Comparison of ENCODE assay signal across 12 mouse cellular contexts in the genomic region with DNA sequence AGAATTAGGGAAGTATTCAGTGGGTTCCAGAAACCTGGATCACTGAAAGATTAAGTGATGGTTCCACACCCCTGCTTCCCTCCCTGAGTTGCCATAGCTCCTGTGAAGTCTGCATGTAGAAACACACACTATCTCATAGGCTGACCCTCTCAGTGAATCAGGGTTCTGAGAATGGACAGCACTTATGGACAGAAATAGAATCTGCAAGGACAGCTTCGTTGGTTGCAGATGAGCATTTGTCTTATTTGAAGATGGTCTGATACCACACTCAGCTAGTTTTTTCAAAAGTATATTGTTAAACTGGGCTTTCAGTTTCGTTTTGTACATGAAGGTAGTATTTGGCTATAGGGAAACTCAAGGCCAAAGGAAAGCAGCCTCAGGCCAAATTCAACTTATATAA. TPM values are rescaled to one million over a fixed set of nuclear protein-coding genes. Genes with fewer than 3 reads are reported as not detected.
DNase-seq lines count a peak whose midpoint lies in the region; ATAC-seq and TF ChIP-seq lines count a peak whose summit lies in the region.
"Had no signal": no experiment of that assay in that cellular context is flagged by ENCODE, and none has a peak within 500 bp of the region (broad histone marks: within the 10 kb centered on the region; RNA-seq: fewer than 3 reads in every experiment).

No protein-coding gene starts in this region.

- TF ChIP-seq CTCF in stomach, postnatal 0 days (IDR thresholded peaks at IDR 0.05; ENCODE audit: low read depth), result no peak

- TF ChIP-seq EP300 in stomach, postnatal 0 days (optimal IDR thresholded peaks at IDR 0.05), result no peak

- peaks cover 8% of the 10 kb centered on the region for H3K4me1 ChIP-seq in heart, embryonic 15.5 days (replicated peaks)
- no peaks in the 10 kb centered on the region for H3K4me1 ChIP-seq in stomach, embryonic 16.5 days (ENCODE audit: control insufficient read depth, insufficient read depth, low read length)
- H3K4me1 ChIP-seq in stomach, postnatal 0 days (replicated peaks; ENCODE audit: control insufficient read depth, insufficient read depth), result no peaks in the 10 kb centered on the region

- no peaks in the 10 kb centered on the region for H3K27me3 ChIP-seq in heart, embryonic 15.5 days
- H3K27me3 ChIP-seq in stomach, embryonic 16.5 days (ENCODE audit: control insufficient read depth, insufficient read depth, low read length), result no peaks in the 10 kb centered on the region
- H3K27me3 ChIP-seq in stomach, postnatal 0 days (ENCODE audit: control insufficient read depth, insufficient read depth, low read length), result no peaks in the 10 kb centered on the region

- H3K9ac ChIP-seq in heart, embryonic 15.5 days, result no peak overlapping the region
- no peak overlapping the region for H3K9ac ChIP-seq in stomach, embryonic 16.5 days (ENCODE audit: low read length)
- H3K9ac ChIP-seq in stomach, postnatal 0 days (ENCODE audit: low read length), result no peak overlapping the region

- intact Hi-C loops in heart, postnatal 36 days (cut with DNase I), result no loop called here

- no peak for ATAC-seq in heart, embryonic 15.5 days (replicated peaks; ENCODE audit: insufficient number of reproducible peaks, insufficient read depth, low FRiP score, low read depth)
- ATAC-seq in stomach, embryonic 16.5 days (ENCODE audit: insufficient read depth, low FRiP score), result no peak
- no peak for ATAC-seq in stomach, postnatal 0 days (ENCODE audit: low FRiP score, low TSS enrichment)
- peak; percentile 23 for ATAC-seq in inflammation-experienced regulatory T-cells, adult 6 months

- no peak for DNase-seq in heart, postnatal 36 days
- no peak for DNase-seq in stomach, postnatal 0 days (ENCODE audit: low spot score)
- no peak for DNase-seq in frontal cortex, postnatal 14 days (ENCODE audit: low spot score in 2 of 2)
- DNase-seq in testis, postnatal 10 days (ENCODE audit: low spot score), result no peak
- no peak for DNase-seq in right cerebral cortex, adult 2 months (ENCODE audit: low spot score in 2 of 2)
- DNase-seq: kidney, adult 8-10 months; layer of hippocampus, postnatal 36 days; right cerebral cortex, postnatal 14 days had no signal

- peak overlapping the region; percentile 79; the same call in 1 of the 2 replicates for H3K4me3 ChIP-seq in heart, embryonic 15.5 days
- H3K4me3 ChIP-seq in stomach, embryonic 16.5 days (replicated peaks; ENCODE audit: low read length), result no peak overlapping the region
- H3K4me3 ChIP-seq in stomach, postnatal 0 days (ENCODE audit: low read depth, low read length), result no peak overlapping the region

- no peaks in the 10 kb centered on the region for H3K9me3 ChIP-seq in heart, embryonic 15.5 days (replicated peaks)
- no peaks in the 10 kb centered on the region for H3K9me3 ChIP-seq in stomach, embryonic 16.5 days (replicated peaks; ENCODE audit: control insufficient read depth, low read length)
- H3K9me3 ChIP-seq in stomach, postnatal 0 days (ENCODE audit: control insufficient read depth, low read length), result no peaks in the 10 kb centered on the region

- 51% methylated on average over 2 of the region's 2 CpGs for WGBS in heart, embryonic 15.5 days
- WGBS in stomach, embryonic 16.5 days, result 76% methylated on average over 2 of the region's 2 CpGs
- WGBS in stomach, postnatal 0 days, result 69% methylated on average over 2 of the region's 2 CpGs

- H3K27ac ChIP-seq in heart, embryonic 15.5 days, result no peak overlapping the region
- H3K27ac ChIP-seq in stomach, embryonic 16.5 days (ENCODE audit: low read length), result no peak overlapping the region
- no peak overlapping the region for H3K27ac ChIP-seq in stomach, postnatal 0 days (replicated peaks)

- H3K36me3 ChIP-seq in heart, embryonic 15.5 days, result no peaks in the 10 kb centered on the region
- 0 out of 2 replicates have a peak, but pooled peaks cover 3% of the 10 kb centered on the region for H3K36me3 ChIP-seq in stomach, embryonic 16.5 days (ENCODE audit: control insufficient read depth, insufficient read depth, low read length)
- no peaks in the 10 kb centered on the region for H3K36me3 ChIP-seq in stomach, postnatal 0 days (ENCODE audit: control insufficient read depth, insufficient read depth, low read length)

- peak overlapping the region; percentile 83 for H3K4me2 ChIP-seq in heart, embryonic 15.5 days
- H3K4me2 ChIP-seq in stomach, embryonic 16.5 days (ENCODE audit: low read depth, low read length), result peak overlapping the region; percentile 82; the same call in 1 of the 2 replicates
- H3K4me2 ChIP-seq in stomach, postnatal 0 days (replicated peaks; ENCODE audit: low read depth), result no peak overlapping the region

RNA-seq across cellular contexts. Expression of a gene that starts 1.2 kb away (rescaled TPM):
- 14.4 and 18.0 TPM in 2 replicates for polyA plus RNA-seq in heart, embryonic 15.5 days (2015; fragmentation: Nextera tagmentation; extraction: Ambion mirVana)
- total RNA-seq in heart, postnatal 36 days (2021), result 1 to 10 TPM; 6.9 to 8.0 TPM
- polyA plus RNA-seq in stomach, embryonic 16.5 days (2015; fragmentation: Nextera tagmentation; extraction: Ambion mirVana), result 15.5 and 18.4 TPM in 2 replicates
- polyA plus RNA-seq in stomach, postnatal 0 days (2015; fragmentation: Nextera tagmentation; extraction: Ambion mirVana), result 7.3 and 8.0 TPM in 2 replicates
- polyA plus RNA-seq in inflammation-experienced regulatory T-cells, adult 6 months (2017; shearing (Covaris generic)), result 100 to 1,000 TPM; 157 to 202 (median 161) TPM

RNA-seq across cellular contexts. Expression of a gene that starts 9.2 kb away (rescaled TPM):
- polyA plus RNA-seq in heart, embryonic 15.5 days (2015; fragmentation: Nextera tagmentation; extraction: Ambion mirVana), result 0.19 and 0.58 TPM in 2 replicates
- total RNA-seq in heart, postnatal 36 days (2021), result under 1 TPM in 1 of 2 experiments, not detected in 1; 0.27 TPM
- polyA plus RNA-seq in stomach, embryonic 16.5 days (2015; fragmentation: Nextera tagmentation; extraction: Ambion mirVana), result 1.8 and 2.5 TPM in 2 replicates
- polyA plus RNA-seq in stomach, postnatal 0 days (2015; fragmentation: Nextera tagmentation; extraction: Ambion mirVana), result 0.15 and 0.25 TPM in 2 replicates
- 1 to 10 TPM in 1 of 3 experiments, under 1 TPM in 2; 0.49 to 1.7 (median 0.63) TPM for polyA plus RNA-seq in inflammation-experienced regulatory T-cells, adult 6 months (2017; shearing (Covaris generic))
- total RNA-seq: gastrocnemius, adult 18-20 months had no signal

RNA-seq across cellular contexts. Expression of a gene that starts 49.3 kb away (rescaled TPM):
- 0.06 and 0.30 TPM in 2 replicates for polyA plus RNA-seq in heart, embryonic 15.5 days (2015; fragmentation: Nextera tagmentation; extraction: Ambion mirVana)
- total RNA-seq in heart, postnatal 36 days (2021), result not detected
- 2.3 and 3.2 TPM in 2 replicates for polyA plus RNA-seq in stomach, embryonic 16.5 days (2015; fragmentation: Nextera tagmentation; extraction: Ambion mirVana)
- 0.19 and 0.21 TPM in 2 replicates for polyA plus RNA-seq in stomach, postnatal 0 days (2015; fragmentation: Nextera tagmentation; extraction: Ambion mirVana)
- under 1 TPM in 2 of 3 experiments, not detected in 1; 0.40 to 0.43 TPM for polyA plus RNA-seq in inflammation-experienced regulatory T-cells, adult 6 months (2017; shearing (Covaris generic))
- total RNA-seq: layer of hippocampus, postnatal 36 days had no signal
